Mouse (Mus musculus): ENCODE data around the gene Wfdc15a.

Gene Wfdc15a

GRCm38 (mm10) chr2:164174649-164175395 lies 25.1 kb downstream of the Wfdc15a start:
- peak; percentile 82 for DNase-seq

GRCm38 (mm10) chr2:164173394-164173793 lies 26.5 kb downstream of the Wfdc15a start:
- no peak for DNase-seq

GRCm38 (mm10) chr2:164170902-164171301 lies 29.0 kb downstream of the Wfdc15a start, which contains the start of gene Kcns1:
Gene Kcns1, minus strand, starts transcription at chr2:164171113.
- no peak for DNase-seq

- no peak for DNase-seq
These were observed 29.6 kb downstream of the Wfdc15a start for GRCm38 (mm10) chr2:164170326-164170725.

GRCm38 (mm10) chr2:164168571-164168946 lies 31.4 kb downstream of the Wfdc15a start:
- peak; percentile 19 for DNase-seq

- DNase-seq, result no peak
These were observed 32.0 kb downstream of the Wfdc15a start for GRCm38 (mm10) chr2:164167752-164168570.

- DNase-seq, result no peak
These were observed 35.0 kb downstream of the Wfdc15a start for GRCm38 (mm10) chr2:164164941-164165340.

GRCm38 (mm10) chr2:164161515-164162055 lies 38.3 kb downstream of the Wfdc15a start:
- DNase-seq, result no peak

GRCm38 (mm10) chr2:164158838-164159237 lies 41.1 kb downstream of the Wfdc15a start:
- DNase-seq, result no peak

- DNase-seq, result no peak
These were observed 43.8 kb downstream of the Wfdc15a start for GRCm38 (mm10) chr2:164156158-164156557.

- no peak for DNase-seq
These were observed 45.9 kb downstream of the Wfdc15a start for GRCm38 (mm10) chr2:164154007-164154406.

GRCm38 (mm10) chr2:164152341-164152740 lies 47.6 kb downstream of the Wfdc15a start:
- DNase-seq, result no peak

- peak; percentile 10 for DNase-seq
These were observed 49.7 kb downstream of the Wfdc15a start for GRCm38 (mm10) chr2:164150086-164150760.

Measured in layer of hippocampus, adult 9-11 months (tissue).